Mouse (Mus musculus) heart, adult 2 months (tissue): ENCODE measurements around the gene D430041D05Rik.

Experiments
- CTCF ChIP-seq: fragments of 200-600 bp; IDR thresholded peaks from 2 replicates; pipeline ENCODE4 v1.8.1; 2022; ENCODE audit warnings: antibody characterized with exemption, mild to moderate bottlenecking, moderate library complexity
- POLR2A ChIP-seq: fragments of 200-500 bp; IDR thresholded peaks from 2 replicates; pipeline ENCODE4 v1.6.1; 2011; ENCODE audit warnings: mild to moderate bottlenecking, low read depth, low read length, control low read depth; ENCODE audit not compliant: insufficient read depth

- peak; percentile 75 for TF ChIP-seq POLR2A
- peak; percentile 10; the same call in 1 of the 2 replicates for TF ChIP-seq CTCF
These were observed 288.1 kb downstream of the D430041D05Rik start, which contains the start of gene A930018P22Rik for GRCm38 (mm10) chr2:104122505-104123378.
